Mouse (Mus musculus): ENCODE data around the gene Cstad.

Gene Cstad

DNA sequence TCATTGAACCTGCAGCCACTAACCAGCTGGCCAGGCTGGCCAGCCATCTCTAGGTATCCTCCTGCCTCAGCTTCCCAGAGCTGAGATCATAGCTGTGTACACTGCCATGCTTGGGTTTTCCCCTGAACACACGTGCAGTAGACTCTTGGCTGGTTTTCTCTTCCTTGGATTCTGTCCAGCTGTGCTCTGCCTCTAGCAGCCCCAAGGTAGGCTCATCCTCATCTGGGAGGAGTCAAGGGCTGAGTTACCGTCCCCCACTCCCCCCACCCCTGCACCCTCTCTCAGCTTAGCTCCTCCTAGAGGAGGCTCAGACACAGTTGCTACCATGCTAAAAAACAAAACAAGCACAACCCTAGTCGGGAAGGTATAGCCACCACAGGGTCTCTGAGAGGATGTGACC lies 4.8 kb downstream of the Cstad start:
- peak; percentile 29 to 36 for DNase-seq

- DNase-seq, result peak; percentile 36 to 38
These were observed 5.5 kb downstream of the Cstad start for GRCm38 (mm10) chr2:30600291-30600690.

DNA sequence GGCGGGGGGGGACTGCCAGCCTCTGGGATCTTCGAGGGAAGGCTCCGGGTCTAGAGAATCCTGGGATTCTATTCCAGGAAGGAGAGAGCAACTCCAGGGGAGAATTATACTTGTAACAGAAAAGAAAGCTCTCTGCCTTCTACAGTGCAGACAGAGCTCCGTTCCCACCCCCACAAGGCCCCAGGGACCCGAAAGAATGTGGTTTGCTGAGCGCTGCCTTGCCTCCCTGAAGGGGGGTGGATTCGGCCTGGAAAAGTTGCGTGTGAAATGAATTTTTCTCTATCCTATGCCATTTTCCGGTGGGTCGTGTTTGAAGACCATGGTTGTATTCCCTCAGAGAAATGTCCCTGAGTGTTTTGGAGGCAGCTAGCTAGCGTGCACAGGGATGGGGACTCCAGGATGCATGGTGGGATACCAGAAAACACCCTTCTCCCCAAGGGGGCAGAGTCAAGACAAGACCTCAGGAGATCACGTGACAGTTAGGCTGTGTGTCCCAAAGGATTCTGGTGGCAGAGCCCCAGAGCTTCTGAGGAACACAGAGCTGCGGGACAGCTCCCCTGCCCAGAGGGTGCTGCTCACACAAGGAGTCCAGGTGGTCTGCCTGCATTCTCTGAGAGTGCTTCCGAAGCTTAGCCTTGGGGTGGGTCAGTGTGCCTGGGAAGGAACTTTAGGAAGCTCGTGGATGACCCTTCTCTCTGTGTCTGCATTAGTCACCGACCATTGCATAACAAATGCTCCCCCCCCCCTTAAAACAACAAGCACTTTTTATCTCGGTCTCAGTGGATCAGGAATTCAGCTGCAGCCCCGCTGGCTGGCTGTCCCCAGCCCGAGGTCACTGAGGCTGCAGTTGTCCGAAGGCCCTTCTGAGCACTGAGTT lies 6.4 kb downstream of the Cstad start:
- peak; percentile 33 to 43 for DNase-seq

- no peak for DNase-seq
These were observed 7.6 kb downstream of the Cstad start for GRCm38 (mm10) chr2:30602451-30602850.

DNA sequence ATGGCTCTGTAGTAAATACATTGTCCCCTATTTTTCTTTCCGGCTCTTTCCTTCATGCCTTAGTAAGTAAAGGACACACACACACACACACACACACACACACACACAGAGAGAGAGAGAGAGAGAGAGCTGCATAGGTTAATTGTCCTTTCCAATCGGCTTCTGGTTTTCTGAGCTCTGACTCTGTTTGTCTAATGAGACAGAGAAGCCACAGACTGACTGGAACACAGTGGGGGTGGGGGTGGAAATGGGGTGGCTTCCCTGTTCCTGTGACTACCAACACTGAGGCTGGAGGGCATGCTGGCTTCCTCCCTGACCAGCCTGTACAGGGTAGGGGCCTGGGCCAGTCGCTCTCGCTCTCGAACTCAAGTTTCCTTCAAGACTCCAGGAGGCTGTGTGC lies 8.9 kb downstream of the Cstad start:
- DNase-seq, result no peak

- peak; percentile 47 to 55 for DNase-seq
These were observed 10.3 kb downstream of the Cstad start for GRCm38 (mm10) chr2:30604880-30605761.

GRCm38 (mm10) chr2:30605762-30606051 lies 10.9 kb downstream of the Cstad start:
- DNase-seq, result no peak

DNA sequence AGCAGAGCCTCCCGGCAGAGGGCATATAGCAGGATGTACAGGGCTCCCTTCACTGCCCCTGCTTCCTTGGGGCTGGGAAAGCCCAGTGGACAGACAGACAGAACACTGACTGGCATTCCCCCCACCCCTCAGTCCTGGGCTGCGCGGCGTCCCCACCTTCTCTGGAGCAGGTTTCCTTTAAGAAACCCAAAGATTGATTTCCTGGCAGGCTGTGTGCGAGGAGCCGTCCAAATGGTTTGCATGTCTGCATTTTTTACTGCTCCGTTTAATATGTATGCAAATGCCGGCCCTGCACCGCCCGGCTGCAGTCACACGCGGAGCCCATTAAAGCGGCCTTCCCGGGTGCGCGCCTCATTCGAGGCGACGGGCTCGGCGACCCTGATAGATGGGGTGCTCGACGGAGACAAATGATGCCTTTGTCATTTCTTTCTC lies 11.8 kb downstream of the Cstad start:
- peak; percentile 53 to 62 for DNase-seq

DNA sequence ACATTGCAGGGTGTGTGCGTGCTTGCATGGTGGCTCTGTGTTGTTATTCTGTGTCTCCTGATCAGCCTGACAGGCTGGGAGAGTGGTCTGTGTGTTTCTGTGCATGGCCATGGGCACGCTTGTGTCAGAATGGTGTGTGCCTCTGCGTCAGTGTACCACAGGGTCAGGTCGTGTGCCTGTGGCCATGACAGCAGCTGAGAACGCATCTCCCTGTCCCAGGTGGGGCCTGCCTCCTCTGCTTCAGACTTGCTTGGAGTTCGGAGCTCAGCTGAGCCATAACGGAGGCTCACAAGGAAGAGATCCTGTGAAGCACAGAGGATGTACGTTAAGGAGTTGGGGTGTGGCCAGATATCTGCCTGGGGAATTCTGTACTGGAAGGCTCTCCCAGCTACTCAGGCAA lies 13.1 kb downstream of the Cstad start:
- no peak for DNase-seq

DNA sequence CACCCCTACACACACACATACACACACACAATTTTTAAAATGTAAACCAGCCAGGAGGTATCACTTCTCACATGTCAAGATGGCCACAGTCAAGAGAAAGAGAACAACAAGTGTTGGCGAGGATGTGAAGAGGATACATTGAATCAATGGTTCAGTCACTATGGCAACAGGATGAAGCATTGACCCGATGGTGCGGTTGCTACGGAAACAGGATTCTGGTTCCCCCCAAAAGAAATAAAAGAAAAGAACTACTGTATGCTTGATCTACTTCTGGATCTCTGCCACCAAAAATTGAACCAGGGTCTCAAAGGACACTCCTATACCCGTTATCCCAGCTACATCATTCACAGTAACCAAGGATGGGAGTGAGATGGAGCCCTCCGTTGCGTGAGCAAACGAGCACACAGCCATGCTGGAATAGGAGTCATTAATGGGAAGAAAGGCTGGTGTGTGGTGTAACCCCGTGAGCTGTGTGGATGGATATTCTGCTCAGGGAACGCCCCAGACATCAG lies 13.9 kb downstream of the Cstad start:
- DNase-seq, result no peak

- peak; percentile 85 to 87 for DNase-seq
These were observed 18.7 kb downstream of the Cstad start for GRCm38 (mm10) chr2:30613574-30613973.

- DNase-seq, result peak; percentile 59 to 60
These were observed 19.5 kb downstream of the Cstad start for GRCm38 (mm10) chr2:30614151-30614923.

DNA sequence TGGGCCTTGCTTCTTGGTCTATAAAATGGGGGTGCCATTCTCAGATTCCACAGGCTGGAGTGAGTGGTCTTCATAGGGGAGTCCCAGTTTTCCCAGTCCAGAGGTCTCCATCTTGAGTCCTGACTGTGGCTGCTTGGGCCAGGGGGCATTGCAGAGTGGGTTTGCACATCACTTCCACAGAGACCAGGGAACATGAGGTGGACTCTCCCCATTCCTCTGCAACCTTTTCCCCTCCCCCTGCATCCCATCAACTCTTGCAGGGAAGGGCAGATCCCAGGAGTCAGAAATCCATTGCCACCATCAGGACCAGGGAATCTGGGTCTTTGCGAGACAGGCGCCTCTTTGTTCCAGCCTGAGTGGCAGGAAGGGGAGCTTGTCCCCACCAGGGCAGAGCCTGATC lies 21.0 kb downstream of the Cstad start:
- no peak for DNase-seq

GRCm38 (mm10) chr2:30616464-30616863 lies 21.6 kb downstream of the Cstad start:
- DNase-seq, result no peak

GRCm38 (mm10) chr2:30618487-30619248 lies 23.8 kb downstream of the Cstad start:
- no peak for DNase-seq

GRCm38 (mm10) chr2:30623873-30624272 lies 29.0 kb downstream of the Cstad start:
- DNase-seq, result no peak

DNA sequence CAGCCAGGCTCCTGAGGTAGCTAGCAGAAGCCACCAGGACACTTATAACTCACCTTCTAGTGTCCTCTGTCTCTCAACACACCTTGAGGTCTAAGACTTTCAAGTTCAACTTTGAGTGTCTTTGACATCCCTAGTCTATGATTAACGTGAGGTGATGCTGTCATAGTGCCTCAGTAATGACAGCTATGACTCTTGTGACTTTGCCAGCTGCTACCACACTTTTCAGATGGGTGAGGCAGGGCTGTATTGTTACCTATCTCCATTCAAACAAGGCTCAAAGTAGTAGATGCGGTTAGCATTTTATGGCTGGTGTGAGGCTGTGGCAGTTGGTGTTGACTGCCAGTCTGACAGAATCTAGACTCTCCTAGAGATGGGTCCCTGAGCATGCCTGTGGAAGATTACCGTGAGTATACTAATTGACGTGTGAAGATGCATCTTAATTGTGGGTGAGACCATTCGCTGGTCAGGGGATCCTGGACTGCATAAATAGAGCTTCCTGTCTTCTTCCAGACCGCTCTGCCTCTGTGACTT lies 30.5 kb downstream of the Cstad start:
- no peak for DNase-seq

- DNase-seq, result no peak
These were observed 31.3 kb downstream of the Cstad start for GRCm38 (mm10) chr2:30626058-30626675.

GRCm38 (mm10) chr2:30627338-30627737 lies 32.5 kb downstream of the Cstad start:
- DNase-seq, result no peak

DNA sequence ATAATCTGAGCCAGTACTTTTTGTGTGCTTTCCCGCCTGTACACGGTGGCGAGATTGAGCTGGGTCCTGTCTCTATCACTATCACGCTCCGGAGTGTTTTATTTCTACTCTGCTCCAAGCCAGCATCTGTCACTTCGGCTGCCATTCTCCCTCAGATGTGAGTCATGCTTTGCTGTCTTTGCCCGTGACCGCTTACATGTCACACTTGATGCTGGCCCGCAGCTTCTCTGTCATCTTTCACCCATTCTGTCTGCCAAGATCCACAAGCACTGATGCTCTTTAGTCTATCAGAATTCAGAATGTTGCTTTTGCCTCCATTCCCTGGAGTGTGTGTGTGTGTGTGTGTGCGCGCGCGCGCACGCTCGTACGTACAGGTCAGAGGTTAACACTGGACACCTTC lies 33.5 kb downstream of the Cstad start:
- DNase-seq, result no peak

DNA sequence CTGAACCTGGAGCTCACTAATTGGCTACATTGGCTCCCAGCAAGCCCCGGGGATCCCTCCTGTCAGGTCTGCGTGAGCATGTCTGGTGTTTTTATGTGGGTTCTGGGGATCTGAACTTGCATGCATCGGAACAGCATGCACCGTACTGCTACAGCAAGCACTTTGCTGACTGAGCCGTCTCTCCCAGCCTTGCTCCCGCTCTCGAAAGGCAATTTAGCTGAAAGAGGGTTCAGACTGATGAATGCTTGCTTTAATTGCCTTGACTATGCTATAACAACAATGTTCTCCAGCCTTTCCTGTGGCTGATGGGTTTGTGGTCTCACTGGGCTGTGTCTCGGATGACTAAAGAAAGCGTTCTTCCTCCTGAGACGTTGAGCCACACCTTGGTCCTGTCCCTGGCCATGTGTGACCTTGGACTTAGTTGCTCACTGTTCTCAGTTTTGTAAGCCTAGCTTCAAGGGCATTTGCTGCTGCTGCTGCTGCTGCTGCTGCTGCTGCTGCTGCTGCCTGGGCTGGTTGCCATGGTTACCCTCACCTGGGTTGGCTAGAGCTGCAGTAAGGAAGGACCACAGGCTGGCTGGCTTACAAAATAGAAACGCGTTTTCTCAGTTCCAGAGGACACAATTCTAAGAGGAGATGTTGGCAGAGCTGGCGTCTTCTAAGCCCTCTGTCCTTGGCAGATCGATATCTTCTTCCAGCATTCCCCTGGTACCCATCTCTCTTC lies 34.4 kb downstream of the Cstad start:
- DNase-seq, result no peak

Measured in cerebellum, postnatal 10 days (tissue).